Comparison of ENCODE assay signal across 13 mouse cellular contexts in genomic region chr9:72580216-72580615, GRCm38 (mm10). TPM values are rescaled to one million over a fixed set of nuclear protein-coding genes. Genes with fewer than 3 reads are reported as not detected.
A peak's percentile ranks its signal among the peaks of the same experiment; 100 is the strongest.
DNase-seq lines count a peak whose midpoint lies in the region; ATAC-seq and TF ChIP-seq lines count a peak whose summit lies in the region.
"Had no signal": no experiment of that assay in that cellular context is flagged by ENCODE, and none has a peak within 500 bp of the region (broad histone marks: within the 10 kb centered on the region; RNA-seq: fewer than 3 reads in every experiment).

No protein-coding gene starts in this region.

- no peak overlapping the region for H3K4me2 ChIP-seq in kidney, postnatal 0 days (ENCODE audit: low read length)
- H3K4me2 ChIP-seq in midbrain, embryonic 16.5 days (ENCODE audit: low read length), result no peak overlapping the region
- H3K4me2 ChIP-seq: lung, embryonic 14.5 days had no signal

- peak; percentile 48 for DNase-seq in embryo, embryonic 10 days (ENCODE audit: low spot score)
- DNase-seq in embryo, embryonic 9.5 days (ENCODE audit: extremely low spot score), result no peak
- DNase-seq in kidney, postnatal 0 days (ENCODE audit: low spot score), result peak; percentile 72
- no peak for DNase-seq in kidney, adult 9 months
- DNase-seq in gonadal fat pad, adult 2 months (ENCODE audit: low read depth), result peak; percentile 8
- no peak for DNase-seq in adrenal gland, adult 8-10 months
- DNase-seq: cerebellum, postnatal 10 days; lung, embryonic 14.5 days; thymus, postnatal 25 days had no signal

- ATAC-seq in kidney, postnatal 0 days (replicated peaks; ENCODE audit: low FRiP score, low read depth), result no peak
- ATAC-seq in midbrain, embryonic 16.5 days, result no peak
- ATAC-seq: activated CD4-positive, CD25-positive, alpha-beta regulatory T cell, adult 4 months; hindbrain, embryonic 16.5 days had no signal

- H3K4me3 ChIP-seq in kidney, postnatal 0 days (replicated peaks; ENCODE audit: low read depth, low read length), result no peak overlapping the region
- peak overlapping the region; percentile 25; the same call in 1 of the 2 replicates for H3K4me3 ChIP-seq in bone marrow macrophage, adult 2 months (ENCODE audit: insufficient read depth, low read length)
- no peak overlapping the region for H3K4me3 ChIP-seq in midbrain, embryonic 16.5 days (ENCODE audit: low read depth, low read length)

- no peaks in the 10 kb centered on the region for H3K4me1 ChIP-seq in kidney, postnatal 0 days (replicated peaks; ENCODE audit: insufficient read depth, low read length)
- peaks cover 5% of the 10 kb centered on the region for H3K4me1 ChIP-seq in bone marrow macrophage, adult 2 months (ENCODE audit: control insufficient read depth, insufficient read depth, low read length)
- no peaks in the 10 kb centered on the region for H3K4me1 ChIP-seq in midbrain, embryonic 16.5 days (ENCODE audit: control insufficient read depth, insufficient read depth, low read length)

- WGBS in kidney, postnatal 0 days, result 13% methylated on average over 3 of the region's 3 CpGs
- WGBS in midbrain, embryonic 16.5 days, result 45% methylated on average over 3 of the region's 3 CpGs

- no peak overlapping the region for H3K9ac ChIP-seq in kidney, postnatal 0 days (ENCODE audit: low read depth, low read length)
- no peak overlapping the region for H3K9ac ChIP-seq in midbrain, embryonic 16.5 days (ENCODE audit: low read depth, low read length)
- H3K9ac ChIP-seq: lung, embryonic 14.5 days had no signal

- TF ChIP-seq CTCF in kidney, postnatal 0 days (IDR thresholded peaks at IDR 0.05; ENCODE audit: low read depth), result no peak
- TF ChIP-seq CTCF in bone marrow macrophage, adult 2 months (IDR thresholded peaks at IDR 0.05; ENCODE audit: low read depth, low read length), result no peak

- no peaks in the 10 kb centered on the region for H3K27me3 ChIP-seq in kidney, postnatal 0 days (ENCODE audit: insufficient read depth, low read length)
- no peaks in the 10 kb centered on the region for H3K27me3 ChIP-seq in midbrain, embryonic 16.5 days (ENCODE audit: control insufficient read depth, insufficient read depth, low read depth, low read length)

- TF ChIP-seq POLR2A in bone marrow macrophage, adult 2 months (IDR thresholded peaks at IDR 0.05; ENCODE audit: borderline replicate concordance, low read depth, low read length), result no peak

- no peaks in the 10 kb centered on the region for H3K9me3 ChIP-seq in kidney, postnatal 0 days (replicated peaks; ENCODE audit: low read length)
- H3K9me3 ChIP-seq in midbrain, embryonic 16.5 days (replicated peaks; ENCODE audit: control insufficient read depth, low read length, poor library complexity, severe bottlenecking), result no peaks in the 10 kb centered on the region

- H3K36me3 ChIP-seq in kidney, postnatal 0 days (ENCODE audit: insufficient read depth, low read length), result no peaks in the 10 kb centered on the region
- H3K36me3 ChIP-seq in midbrain, embryonic 16.5 days (ENCODE audit: control insufficient read depth, insufficient read depth, low read length), result no peaks in the 10 kb centered on the region

- H3K27ac ChIP-seq in kidney, postnatal 0 days, result 0 out of 2 replicates have a peak overlapping the region, but pooled peaks have one; percentile 13
- H3K27ac ChIP-seq in bone marrow macrophage, adult 2 months (ENCODE audit: insufficient read depth, low read depth, low read length), result peak overlapping the region; percentile 59
- H3K27ac ChIP-seq in midbrain, embryonic 16.5 days (ENCODE audit: low read length), result no peak overlapping the region

RNA-seq across cellular contexts. Expression of gene Rfx7, which starts 48.2 kb away (rescaled TPM):
- polyA plus RNA-seq in kidney, postnatal 0 days (2015; fragmentation: Nextera tagmentation; extraction: Ambion mirVana), result 8.2 and 9.6 TPM in 2 replicates
- polyA plus RNA-seq in bone marrow macrophage, adult 2 months (2012; ENCODE audit: insufficient read depth, insufficient read length, missing spikeins), result 15.9 and 17.9 TPM in 2 replicates
- polyA plus RNA-seq in gonadal fat pad, adult 2 months (2012; rRNA removed), result 6.5 and 7.4 TPM in 2 replicates
- total RNA-seq in adrenal gland, adult 8-10 months (2022), result 10 to 100 TPM; 20.0 to 28.9 (median 23.8) TPM
- polyA plus RNA-seq in midbrain, embryonic 16.5 days (2015; fragmentation: Nextera tagmentation; extraction: Ambion mirVana), result 14.9 and 17.4 TPM in 2 replicates

Comparison
In these comparisons a context has a peak if more than half of its experiments do, and no peak if none do; other contexts are left out.
1. DNase-seq: peak in embryo, embryonic 10 days (single experiment), kidney, postnatal 0 days (single experiment) and gonadal fat pad, adult 2 months (single experiment); none in embryo, embryonic 9.5 days (single experiment), kidney, adult 9 months (single experiment) and adrenal gland, adult 8-10 months (single experiment).